Mouse (Mus musculus): ENCODE measurements around the gene Trak2.
A peak's percentile ranks its signal among the peaks of the same experiment; 100 is the strongest.
"Not testable (repeated sequence)": the region's sequence is repeated elsewhere in the genome, so short reads cannot be mapped to it uniquely, and the experiment has no call there.

Trak2 gene

GRCm38 (mm10) chr1:58889826-58890546, 83.2 kb downstream of the Trak2 start:
- DNase-seq (ENCODE audit: low read depth, low spot score): no peak

- DNase-seq (ENCODE audit: low read depth, low spot score): no peak
Measured at GRCm38 (mm10) chr1:58885646-58886045, 87.6 kb downstream of the Trak2 start.

DNA sequence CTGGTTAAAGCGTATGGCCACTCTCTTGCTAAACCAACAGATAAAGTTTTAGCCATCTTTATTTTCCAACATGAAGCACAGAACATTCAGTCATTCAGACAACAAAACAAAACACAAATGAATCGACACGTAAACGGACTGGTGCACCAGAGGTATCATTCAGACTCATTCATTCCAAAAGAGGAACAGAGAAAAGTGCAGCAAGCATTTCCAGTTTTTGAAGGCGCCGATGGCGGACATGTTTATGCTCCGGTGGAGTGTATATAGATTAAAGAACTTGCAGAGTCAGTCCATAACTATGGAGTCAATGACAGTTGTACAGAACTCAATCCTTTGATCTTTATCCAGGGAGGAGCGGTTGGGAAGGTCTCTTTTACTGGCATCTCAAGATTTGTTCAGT, 90.0 kb downstream of the Trak2 start:
- DNase-seq (ENCODE audit: low read depth, low spot score): not testable (repeated sequence)

GRCm38 (mm10) chr1:58879291-58879690, 93.9 kb downstream of the Trak2 start:
- DNase-seq (ENCODE audit: low read depth, low spot score): not testable (repeated sequence)

GRCm38 (mm10) chr1:58876500-58876899, 96.7 kb downstream of the Trak2 start:
- DNase-seq (ENCODE audit: low read depth, low spot score): not testable (repeated sequence)

DNA sequence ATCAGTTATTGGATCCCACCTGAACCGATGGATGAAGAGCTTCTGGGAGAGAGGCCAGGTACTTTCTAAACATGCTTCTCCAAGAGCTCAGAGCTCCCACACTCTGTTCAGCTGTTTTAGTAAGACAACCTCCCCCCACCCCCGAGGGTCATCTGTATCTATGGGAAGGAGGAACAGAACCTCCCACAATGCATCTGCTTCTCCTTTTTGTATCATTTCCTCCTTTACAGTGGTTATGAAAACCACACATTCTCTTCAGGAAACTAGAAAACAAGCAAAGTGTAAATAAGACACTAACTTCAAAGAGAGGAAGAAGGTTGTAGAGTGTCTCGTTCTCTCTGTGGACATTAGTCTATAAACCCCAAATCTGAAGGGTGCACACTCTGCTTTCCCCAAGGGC, 112.6 kb downstream of the Trak2 start:
- not testable (repeated sequence) for DNase-seq (ENCODE audit: low read depth, low spot score)

DNA sequence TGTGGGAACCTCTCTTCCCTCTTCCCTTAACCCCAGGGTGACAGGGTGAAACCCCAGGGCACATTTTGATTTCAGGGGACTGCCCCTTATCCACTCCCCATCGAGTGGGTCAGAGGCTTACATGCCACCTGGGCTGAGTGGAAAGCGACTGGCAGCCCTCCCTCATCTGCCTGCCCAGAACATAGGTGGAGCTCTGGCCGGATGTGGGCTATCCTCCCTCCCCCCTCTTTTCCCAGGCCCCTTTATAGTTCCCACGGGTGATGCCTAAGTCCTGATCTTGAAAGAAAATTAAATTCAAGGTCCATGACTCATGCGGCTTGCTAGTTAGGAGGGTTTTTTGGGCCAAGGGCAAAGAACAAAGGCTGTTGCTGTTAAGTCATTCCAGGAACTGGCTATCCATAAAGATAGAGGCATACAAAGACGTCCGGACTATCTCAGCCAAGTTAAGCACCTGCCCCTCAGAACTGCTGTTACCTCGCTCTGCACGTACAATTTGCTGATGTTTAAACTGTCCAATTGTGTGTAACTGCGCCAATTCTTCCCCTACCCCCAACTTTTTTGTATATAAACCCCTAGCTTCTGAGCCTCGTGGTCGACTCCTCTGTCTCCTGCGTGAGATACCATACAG, 113.4 kb downstream of the Trak2 start:
- DNase-seq (ENCODE audit: low read depth, low spot score): peak; percentile 3

DNA sequence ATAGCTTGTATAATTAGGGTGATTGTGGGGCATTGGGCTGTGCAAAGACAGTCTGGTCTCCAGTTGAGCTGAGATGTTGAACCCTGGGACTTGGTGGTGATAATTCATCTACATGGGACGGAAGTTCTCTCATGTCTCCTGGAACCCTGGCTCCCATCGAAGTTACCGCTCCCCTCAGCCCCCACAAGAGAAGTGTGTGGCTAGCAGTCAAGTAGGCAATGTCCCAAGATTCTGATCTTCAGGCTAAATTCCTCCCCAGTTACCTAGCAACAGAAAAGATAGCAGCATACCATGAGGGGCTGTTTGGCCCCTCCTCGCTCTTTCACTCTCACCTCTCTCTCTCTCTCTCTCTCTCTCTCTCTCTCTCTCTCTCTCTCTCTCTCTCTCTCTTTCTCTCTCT, 114.1 kb downstream of the Trak2 start:
- peak; percentile 2 for DNase-seq (ENCODE audit: low read depth, low spot score)

GRCm38 (mm10) chr1:58856811-58857210, 116.4 kb downstream of the Trak2 start:
- DNase-seq (ENCODE audit: low read depth, low spot score): not testable (repeated sequence)
